In genomic region chr4:125066490-125067370, GRCm38 (mm10) we compare ENCODE assay signal across 8 mouse cellular contexts. TPM values are rescaled to one million over a fixed set of nuclear protein-coding genes. Genes with fewer than 3 reads are reported as not detected.
DNase-seq lines count a peak whose midpoint lies in the region; ATAC-seq and TF ChIP-seq lines count a peak whose summit lies in the region.

Gene Snip1 (plus strand): TSS chr4:125066672.

- peak; percentile 87 for ATAC-seq in embryonic facial prominence, embryonic 15.5 days (ENCODE audit: insufficient number of reproducible peaks, low FRiP score, low TSS enrichment, low read depth)
- peak; percentile 92 for ATAC-seq in kidney, embryonic 15.5 days (replicated peaks; ENCODE audit: low FRiP score)
- peak; percentile 97 for ATAC-seq in monocyte, adult 5-6 weeks (replicated peaks; ENCODE audit: insufficient number of reproducible peaks, low FRiP score, low TSS enrichment, poor library complexity, severe bottlenecking)

- H3K4me3 ChIP-seq in bone marrow, adult 2 months (replicated peaks; ENCODE audit: control insufficient read depth, low read depth, low read length): peak within 1 kb of the TSS; percentile 85
- peak within 1 kb of the TSS; percentile 79 for H3K4me3 ChIP-seq in embryonic facial prominence, embryonic 15.5 days (replicated peaks)
- peak within 1 kb of the TSS; percentile 97 for H3K4me3 ChIP-seq in heart, embryonic 10.5 days
- peak within 1 kb of the TSS; percentile 94 for H3K4me3 ChIP-seq in kidney, embryonic 15.5 days (replicated peaks)

- peak within 1 kb of the TSS; percentile 78 for H3K9ac ChIP-seq in embryonic facial prominence, embryonic 15.5 days
- peak within 1 kb of the TSS; percentile 81 for H3K9ac ChIP-seq in kidney, embryonic 15.5 days

- H3K4me1 ChIP-seq in bone marrow, adult 2 months (ENCODE audit: control insufficient read depth, insufficient read depth, low read length): peaks cover 1% of the 10 kb centered on the region; the same call in 1 of the 2 replicates
- H3K4me1 ChIP-seq in embryonic facial prominence, embryonic 15.5 days: peaks cover 17% of the 10 kb centered on the region
- peaks cover 7% of the 10 kb centered on the region for H3K4me1 ChIP-seq in heart, embryonic 10.5 days
- H3K4me1 ChIP-seq in kidney, embryonic 15.5 days: peaks cover 23% of the 10 kb centered on the region

- TF ChIP-seq POLR2A in bone marrow, adult 2 months (IDR thresholded peaks at IDR 0.05; ENCODE audit: borderline replicate concordance, control insufficient read depth, low read depth, low read length): peak; percentile 93

- no peak for TF ChIP-seq CTCF in bone marrow, adult 2 months (IDR thresholded peaks at IDR 0.05; ENCODE audit: control insufficient read depth, insufficient read depth, low read length)

- peak; percentile 94 for DNase-seq in 416B (ENCODE audit: low read depth)
- peak; percentile 97 for DNase-seq in heart, embryonic 10.5 days (ENCODE audit: low spot score)
- peak; percentile 93 for DNase-seq in liver
- peak; percentile 90 to 94 for DNase-seq in spleen, postnatal 4 days (ENCODE audit: low spot score in 2 of 2)

- under 1% methylated on average over 78 of the region's 78 CpGs for WGBS in bone marrow, adult 2 months
- WGBS in embryonic facial prominence, embryonic 15.5 days: under 1% methylated on average over 78 of the region's 78 CpGs
- WGBS in heart, embryonic 10.5 days: under 1% methylated on average over 78 of the region's 78 CpGs
- under 1% methylated on average over 78 of the region's 78 CpGs for WGBS in kidney, embryonic 15.5 days

- no peaks in the 10 kb centered on the region for H3K27me3 ChIP-seq in embryonic facial prominence, embryonic 15.5 days
- peaks cover 9% of the 10 kb centered on the region for H3K27me3 ChIP-seq in heart, embryonic 10.5 days (ENCODE audit: insufficient read depth, poor library complexity, severe bottlenecking)
- peaks cover 4% of the 10 kb centered on the region; the same call in 1 of the 2 replicates for H3K27me3 ChIP-seq in kidney, embryonic 15.5 days

- H3K36me3 ChIP-seq in embryonic facial prominence, embryonic 15.5 days: peaks cover 30% of the 10 kb centered on the region
- peaks cover 36% of the 10 kb centered on the region for H3K36me3 ChIP-seq in heart, embryonic 10.5 days
- peaks cover 35% of the 10 kb centered on the region for H3K36me3 ChIP-seq in kidney, embryonic 15.5 days

- H3K9me3 ChIP-seq in embryonic facial prominence, embryonic 15.5 days (replicated peaks): no peaks in the 10 kb centered on the region
- no peaks in the 10 kb centered on the region for H3K9me3 ChIP-seq in heart, embryonic 10.5 days
- H3K9me3 ChIP-seq in kidney, embryonic 15.5 days (replicated peaks): no peaks in the 10 kb centered on the region

- H3K27ac ChIP-seq in bone marrow, adult 2 months (ENCODE audit: control insufficient read depth, insufficient read depth, low read depth, low read length, poor library complexity): peak within 1 kb of the TSS; percentile 62
- peak within 1 kb of the TSS; percentile 56; the same call in 1 of the 2 replicates for H3K27ac ChIP-seq in embryonic facial prominence, embryonic 15.5 days (replicated peaks)
- peak within 1 kb of the TSS; percentile 87 for H3K27ac ChIP-seq in heart, embryonic 10.5 days
- H3K27ac ChIP-seq in kidney, embryonic 15.5 days: peak within 1 kb of the TSS; percentile 79

- H3K4me2 ChIP-seq in embryonic facial prominence, embryonic 15.5 days (replicated peaks): peak within 1 kb of the TSS; percentile 86
- peak within 1 kb of the TSS; percentile 80 for H3K4me2 ChIP-seq in kidney, embryonic 15.5 days

RNA-seq across cellular contexts. Expression of gene Snip1, which starts in this region (rescaled TPM):
- polyA plus RNA-seq in bone marrow, adult 2 months (2011; ENCODE audit: insufficient read depth, insufficient read length, low replicate concordance, missing spikeins): 9.4 and 15.8 TPM in 2 replicates
- 31.0 and 31.9 TPM in 2 replicates for polyA plus RNA-seq in embryonic facial prominence, embryonic 15.5 days (2015; fragmentation: Nextera tagmentation; extraction: Ambion mirVana)
- 22.0 and 25.6 TPM in 2 replicates for polyA plus RNA-seq in heart, embryonic 10.5 days (2016; fragmentation: Nextera tagmentation; extraction: Ambion mirVana)
- polyA plus RNA-seq in kidney, embryonic 15.5 days (2015; fragmentation: Nextera tagmentation; extraction: Ambion mirVana): 29.0 and 31.0 TPM in 2 replicates
- 26.6 to 40.5 TPM (median 35.0 TPM) in 3 replicates for total RNA-seq in monocyte, adult 5-6 weeks (2017)

Comparison
In these comparisons a context has a peak if more than half of its experiments do, and no peak if none do; other contexts are left out.
1. Peak in every context shown above with its lines: DNase-seq, ATAC-seq, H3K4me3 ChIP-seq and H3K27ac ChIP-seq.